Mouse (Mus musculus) lung, embryonic 14.5 days (tissue): Measurements from ENCODE around the gene Mzf1. TPM values are rescaled to one million over a fixed set of nuclear protein-coding genes. Genes with fewer than 3 reads are reported as not detected.
A peak's percentile ranks its signal among the peaks of the same experiment; 100 is the strongest.
"Not testable (repeated sequence)": the region's sequence is repeated elsewhere in the genome, so short reads cannot be mapped to it uniquely, and the experiment has no call there.

Source experiments
- ATAC-seq: fragments of 200-750 bp; cut with Nextera tagmentation; 2 replicates; pipeline ENCODE4 v1.8.0; 2017; ENCODE audit warnings: mild to moderate bottlenecking, moderate TSS enrichment, moderate library complexity; ENCODE audit not compliant: insufficient read depth
- DNase-seq: peaks from one replicate; pipeline ENCODE4 v3.0.0-alpha.2; 2015
- H3K27ac ChIP-seq: fragments of 300-500 bp; sonication (generic); 2 replicates; pipeline ENCODE4 v1.5.1; 2014; ENCODE audit warnings: low read depth, mild to moderate bottlenecking, moderate library complexity
- H3K27me3 ChIP-seq: fragments of 300-500 bp; sonication (generic); 2 replicates; pipeline ENCODE4 v1.6.1; 2014; ENCODE audit warnings: low read length, control low read depth; ENCODE audit not compliant: insufficient read depth
- H3K36me3 ChIP-seq: fragments of 300-500 bp; sonication (generic); 2 replicates; pipeline ENCODE4 v1.6.1; 2014; ENCODE audit warnings: control low read depth; ENCODE audit not compliant: insufficient read depth
- H3K4me1 ChIP-seq: fragments of 300-500 bp; sonication (generic); 2 replicates; pipeline ENCODE4 v1.6.1; 2014; ENCODE audit warnings: antibody characterized with exemption, control low read depth; ENCODE audit not compliant: insufficient read depth
- H3K4me2 ChIP-seq: fragments of 300-500 bp; sonication (generic); 2 replicates; pipeline ENCODE4 v1.6.1; 2014; ENCODE audit warnings: mild to moderate bottlenecking
- H3K4me3 ChIP-seq: fragments of 300-500 bp; sonication (generic); 2 replicates; pipeline ENCODE4 v1.5.1; 2014; ENCODE audit warnings: low read depth, low read length
- H3K9ac ChIP-seq: fragments of 300-500 bp; sonication (generic); 2 replicates; pipeline ENCODE4 v1.6.1; 2014
- H3K9me3 ChIP-seq: fragments of 300-500 bp; sonication (generic); 2 replicates; pipeline ENCODE4 v1.6.1; 2016; ENCODE audit warnings: low read depth, low read length, control low read depth
- CTCF ChIP-seq: IDR thresholded peaks from 2 replicates; pipeline ENCODE4 v1.5.1; 2016; ENCODE audit warnings: antibody characterized with exemption, low read depth
- WGBS: fragments of 180-500 bp; shearing (Covaris S2); extraction: QIAGEN DNeasy Blood & Tissue Kit; methylation state at CpG from one replicate; pipeline ENCODE4 v1.1.7; 2014; 5-methylcytosine and 5-hydroxymethylcytosine counted together
- polyA plus RNA-seq: library from polyadenylated mRNA; unstranded; fragments of >200 nt; fragmentation: Nextera tagmentation; extraction: Ambion mirVana; gene quantifications from 2 replicates; pipeline ENCODE4 v1.2.1, GENCODE M21; 2014

Gene Mzf1
- polyA plus RNA-seq: 2.3 and 3.3 TPM in 2 replicates

DNA sequence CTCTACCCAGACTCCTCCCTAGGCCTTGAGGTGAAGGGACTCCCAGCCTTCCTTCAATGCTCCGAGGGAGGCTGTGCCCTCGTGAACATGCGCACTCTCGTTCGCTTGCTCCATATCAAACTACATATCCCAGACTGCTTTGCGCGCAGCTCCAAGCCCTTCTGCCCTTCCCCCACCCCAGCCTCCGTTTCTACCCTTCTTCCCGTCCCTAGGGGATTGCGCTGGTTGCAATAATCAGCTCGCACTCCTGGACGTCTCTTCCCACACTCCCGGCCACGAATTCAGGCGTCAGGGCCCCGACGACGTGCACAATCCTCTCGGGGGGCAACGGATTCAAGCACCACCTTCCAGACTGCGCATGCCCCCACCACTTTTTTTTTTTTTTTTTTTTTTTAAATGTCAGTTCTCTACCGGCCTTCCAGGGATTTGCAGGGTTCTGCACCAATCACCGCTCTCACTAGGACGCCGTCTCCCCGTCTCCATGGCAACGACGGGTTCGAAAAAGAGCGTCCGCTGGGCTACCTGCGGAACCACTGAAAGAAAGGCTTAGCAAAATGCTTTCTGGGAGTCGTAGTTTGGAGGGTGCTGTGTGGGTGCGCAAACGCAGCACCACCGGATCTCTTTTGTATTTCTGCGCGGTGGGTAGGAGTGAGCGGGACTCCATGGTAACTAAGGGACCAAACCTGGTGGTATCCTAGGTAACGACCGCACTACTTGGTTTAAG, at the start of gene Mzf1:
Gene Mzf1, minus strand, starts transcription at position 478 of the 724 bp plus-strand sequence.
- Histone ChIP-seq H3K9me3 (no peaks in the 10 kb centered on the region), H3K27ac (peak within 1 kb of the TSS; percentile 77), H3K9ac (peak within 1 kb of the TSS; percentile 60), H3K4me3 (peak within 1 kb of the TSS; percentile 54), H3K27me3 (no peaks in the 10 kb centered on the region), H3K36me3 (no peaks in the 10 kb centered on the region), H3K4me1 (no peaks in the 10 kb centered on the region), H3K4me2 (peak within 1 kb of the TSS; percentile 57)
- ATAC-seq: peak; percentile 95
- under 1% methylated on average over 41 of the region's 41 CpGs for WGBS
- TF ChIP-seq CTCF: peak; percentile 11; the same call in 1 of the 2 replicates
- peak; percentile 99 for DNase-seq

DNA sequence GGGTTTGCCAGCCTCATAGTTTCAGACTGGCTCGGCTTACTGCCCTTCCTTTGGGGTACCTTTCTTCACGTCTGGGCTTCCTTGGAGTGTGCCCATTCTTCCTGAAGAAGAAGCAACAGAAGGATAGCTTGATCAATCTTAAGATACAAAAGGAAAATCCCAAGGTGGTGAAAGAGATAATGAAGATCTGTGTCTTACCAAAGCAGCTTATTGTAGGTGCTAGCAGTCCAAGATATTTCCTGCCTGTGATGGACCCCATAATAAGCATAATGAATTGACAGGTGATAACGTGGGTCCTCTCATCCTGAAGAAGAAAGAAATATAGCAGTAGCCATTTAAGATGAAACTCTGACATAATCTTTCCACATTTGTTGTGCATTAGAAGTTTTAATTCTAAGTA, 40.5 kb upstream of the Mzf1 start, which contains the start of gene Vmn1r85:
Gene Vmn1r85, minus strand, starts transcription at position 101 of the 400 bp plus-strand sequence.
- ATAC-seq: no peak
- Histone ChIP-seq H3K4me1 (no peaks in the 10 kb centered on the region), H3K9me3 (no peaks in the 10 kb centered on the region), H3K27ac (no peak within 1 kb of the TSS), H3K36me3 (no peaks in the 10 kb centered on the region), H3K9ac (no peak within 1 kb of the TSS), H3K27me3 (no peaks in the 10 kb centered on the region), H3K4me3 (no peak within 1 kb of the TSS), H3K4me2 (no peak within 1 kb of the TSS)
- no peak for TF ChIP-seq CTCF
- WGBS: 54% methylated on average over 3 of the region's 3 CpGs
- no peak for DNase-seq

DNA sequence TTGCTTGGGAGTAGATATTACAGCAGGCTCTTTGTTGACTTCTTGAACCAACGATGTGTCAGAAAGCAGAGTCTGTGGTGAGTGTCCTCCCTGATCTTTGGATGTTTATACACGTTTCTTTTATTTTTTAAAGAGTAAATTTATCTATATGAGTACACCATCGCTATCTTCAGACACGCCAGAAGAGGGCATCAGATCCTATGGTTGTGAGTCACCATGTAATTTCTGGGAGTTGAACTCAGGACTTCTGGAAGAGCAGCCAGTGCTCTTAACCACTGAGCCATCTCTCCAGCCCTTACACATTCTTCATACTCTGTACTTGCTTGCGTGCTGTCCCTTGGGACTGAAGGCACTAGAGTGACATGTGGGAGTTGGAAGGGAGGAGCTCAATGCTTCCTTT, 17.7 kb upstream of the Mzf1 start:
- Histone ChIP-seq H3K4me3 (no peak overlapping the region), H3K4me2 (no peak overlapping the region), H3K9me3 (no peaks in the 10 kb centered on the region), H3K27ac (no peak overlapping the region), H3K9ac (no peak overlapping the region), H3K27me3 (no peaks in the 10 kb centered on the region), H3K4me1 (no peaks in the 10 kb centered on the region), H3K36me3 (no peaks in the 10 kb centered on the region)
- DNase-seq (no peak), ATAC-seq (no peak)
- TF ChIP-seq CTCF: no peak
- WGBS: 54% methylated on average over 5 of the region's 5 CpGs

DNA sequence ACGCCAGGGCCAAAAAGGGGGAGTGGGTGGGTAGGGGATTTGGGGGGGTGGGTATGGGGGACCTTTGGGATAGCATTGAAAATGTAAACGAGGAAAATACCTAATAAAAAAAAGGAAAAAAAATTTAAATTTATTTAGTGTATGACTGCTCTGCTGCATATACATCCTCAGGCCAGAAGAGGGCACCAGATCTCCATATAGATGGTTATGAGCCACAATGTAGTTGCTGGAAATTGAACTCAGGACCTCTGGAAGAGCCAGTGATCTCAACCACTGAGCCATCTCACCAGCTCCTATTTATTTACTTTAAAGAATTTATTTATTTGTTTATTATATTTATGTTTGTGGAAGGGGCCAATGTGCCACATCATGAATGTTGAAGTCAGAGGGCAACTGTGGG, 8.8 kb upstream of the Mzf1 start:
- 44% methylated on average over 2 of the region's 2 CpGs for WGBS
- H3K36me3 ChIP-seq, H3K4me3 ChIP-seq, H3K4me1 ChIP-seq, H3K27ac ChIP-seq, H3K9me3 ChIP-seq, H3K27me3 ChIP-seq, ATAC-seq, H3K9ac ChIP-seq, H3K4me2 ChIP-seq: not testable (repeated sequence)
- TF ChIP-seq CTCF: peak; percentile 54
- peak; percentile 40 for DNase-seq

DNA sequence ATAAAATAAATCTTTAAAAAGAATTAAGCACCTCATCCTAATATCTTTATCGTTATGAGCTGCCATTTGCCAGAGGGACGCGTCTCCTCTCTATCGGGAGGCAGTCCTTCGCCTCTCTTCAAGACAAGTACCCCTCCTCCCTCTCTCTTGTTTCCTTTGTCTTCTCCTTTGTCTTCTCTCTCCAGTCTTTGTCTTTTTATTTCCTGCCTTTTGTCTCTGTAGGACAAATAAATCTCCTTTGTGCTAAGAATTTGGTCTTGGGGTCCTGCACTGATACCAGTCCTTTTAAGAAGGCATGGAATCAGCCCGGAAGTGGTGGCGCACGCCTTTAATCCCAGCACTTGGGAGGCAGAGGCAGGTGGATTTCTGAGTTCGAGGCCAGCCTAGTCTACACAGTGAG, 5.0 kb upstream of the Mzf1 start:
- ATAC-seq (no peak), DNase-seq (no peak)
- H3K4me1 ChIP-seq: no peaks in the 10 kb centered on the region
- no peaks in the 10 kb centered on the region for H3K27me3 ChIP-seq
- no peak overlapping the region for H3K9ac ChIP-seq
- no peaks in the 10 kb centered on the region; the same call in 1 of the 2 replicates for H3K9me3 ChIP-seq
- H3K27ac ChIP-seq: no peak overlapping the region
- H3K4me2 ChIP-seq: no peak overlapping the region
- no peaks in the 10 kb centered on the region for H3K36me3 ChIP-seq
- WGBS: 87% methylated on average over 9 of the region's 9 CpGs
- no peak for TF ChIP-seq CTCF
- H3K4me3 ChIP-seq: no peak overlapping the region

DNA sequence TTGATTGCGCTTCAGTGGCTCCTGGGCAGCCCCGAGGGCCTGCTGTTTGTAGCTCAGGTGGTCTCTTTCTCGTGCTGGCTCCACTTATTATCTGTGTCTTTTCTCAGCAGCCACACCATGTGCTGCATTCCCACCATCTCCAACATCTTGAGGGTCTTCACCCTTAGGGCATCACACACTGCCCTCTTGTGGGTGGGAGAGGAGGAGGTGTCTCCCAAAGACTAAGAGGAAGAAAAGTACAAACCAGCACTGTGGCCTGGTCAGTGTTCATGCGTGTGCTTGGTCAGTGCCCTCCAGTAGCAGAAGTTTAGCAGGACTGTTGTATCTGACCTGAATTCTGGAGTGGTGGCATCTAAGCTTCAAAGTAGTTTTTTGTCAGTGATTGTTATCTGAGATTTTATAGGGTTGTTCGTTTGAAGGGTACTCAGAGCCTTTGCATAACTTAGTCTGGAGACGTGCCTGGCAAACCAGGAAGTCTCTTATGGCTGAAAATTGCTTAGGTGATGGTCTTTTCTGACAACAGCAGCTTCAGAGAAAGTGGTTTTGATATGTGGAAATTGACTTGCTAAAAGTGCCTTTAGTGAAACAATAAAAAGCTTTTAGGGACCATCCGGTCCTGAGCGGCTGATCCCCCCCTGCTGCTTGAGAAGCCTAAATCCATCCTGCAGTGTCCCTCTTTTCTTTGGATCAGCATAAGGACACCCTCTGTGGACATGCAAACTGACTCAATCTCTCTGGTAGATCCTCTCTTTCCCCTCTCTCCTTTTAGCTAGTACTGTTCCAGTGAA, 2.5 kb upstream of the Mzf1 start:
- no peak overlapping the region for H3K27ac ChIP-seq
- H3K27me3 ChIP-seq: no peaks in the 10 kb centered on the region
- no peak for DNase-seq
- H3K36me3 ChIP-seq: no peaks in the 10 kb centered on the region
- H3K9ac ChIP-seq: no peak overlapping the region
- H3K4me3 ChIP-seq: no peak overlapping the region
- TF ChIP-seq CTCF: peak; percentile 43
- H3K9me3 ChIP-seq: no peaks in the 10 kb centered on the region
- ATAC-seq: no peak
- H3K4me1 ChIP-seq: no peaks in the 10 kb centered on the region
- no peak overlapping the region for H3K4me2 ChIP-seq
- 65% methylated on average over 8 of the region's 8 CpGs for WGBS

DNA sequence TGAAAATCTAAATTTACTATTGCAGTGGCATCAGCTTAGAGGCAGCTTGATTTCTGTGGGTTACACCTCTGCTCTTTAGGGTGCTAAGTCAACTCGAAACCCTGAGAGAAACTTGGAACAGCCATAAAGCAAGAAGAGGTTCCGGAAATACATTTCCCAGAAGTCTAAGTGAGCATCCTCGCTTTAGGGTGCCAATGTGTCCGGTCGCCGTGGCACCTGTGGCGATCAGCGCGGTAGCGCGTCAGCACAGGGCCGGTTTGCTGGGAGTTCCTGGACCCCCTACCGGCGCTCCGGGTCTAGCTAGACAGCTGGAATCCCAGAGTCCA, 640 bp downstream of the Mzf1 start:
- Histone ChIP-seq H3K27ac (peak overlapping the region; percentile 77; the same call in 1 of the 2 replicates), H3K36me3 (no peaks in the 10 kb centered on the region), H3K4me3 (peak overlapping the region; percentile 54), H3K9me3 (no peaks in the 10 kb centered on the region), H3K27me3 (no peaks in the 10 kb centered on the region), H3K9ac (peak overlapping the region; percentile 60), H3K4me2 (peak overlapping the region; percentile 57), H3K4me1 (no peaks in the 10 kb centered on the region)
- 4% methylated on average over 15 of the region's 15 CpGs for WGBS
- no peak for DNase-seq
- ATAC-seq: no peak
- TF ChIP-seq CTCF: no peak
